Comparison of ENCODE assay signal across 11 mouse cellular contexts in genomic region chr4:87850051-87850450, GRCm38 (mm10).
"Had no signal": no experiment of that assay in that cellular context is flagged by ENCODE, and none has a peak within 500 bp of the region (broad histone marks: within the 10 kb centered on the region; RNA-seq: fewer than 3 reads in every experiment).

No protein-coding gene starts in this region.

- DNase-seq: kidney, adult 18-20 months; kidney, adult 9 months; kidney, postnatal 14 days; kidney, postnatal 4 days; left cerebral cortex, postnatal 4 days; liver, postnatal 0 days; lung, embryonic 14.5 days; retina, postnatal 1 day; right cerebral cortex, postnatal 25 days; spleen, adult 18-20 months; thymus, postnatal 36 days had no signal
